Mouse (Mus musculus) megakaryocyte progenitor cell, adult 5-6 weeks (primary cell): ENCODE measurements around the gene Snd1. TPM values are rescaled to one million over a fixed set of nuclear protein-coding genes. Genes with fewer than 3 reads are reported as not detected.

ENCODE experiments used
- ATAC-seq: replicated peaks from 2 replicates; pipeline ENCODE4 v1.8.0; 2016; ENCODE audit warnings: mild to moderate bottlenecking, moderate TSS enrichment, inconsistent platforms; ENCODE audit not compliant: poor library complexity
- total RNA-seq, 2 experiments: library from RNA; stranded (forward) in 1 of 2; stranded (reverse) in 1 of 2; fragments of 157-497, 149-512 nt in 1 of 2; fragments of 200-1000 nt in 1 of 2; gene quantifications; 2 replicates each; pipeline versions ENCODE4 v1.2.3 to v1.2.4; 2015 to 2017

Snd1 gene
- total RNA-seq, 2 experiments from 2014 or later: 85.0 to 177 TPM

DNA sequence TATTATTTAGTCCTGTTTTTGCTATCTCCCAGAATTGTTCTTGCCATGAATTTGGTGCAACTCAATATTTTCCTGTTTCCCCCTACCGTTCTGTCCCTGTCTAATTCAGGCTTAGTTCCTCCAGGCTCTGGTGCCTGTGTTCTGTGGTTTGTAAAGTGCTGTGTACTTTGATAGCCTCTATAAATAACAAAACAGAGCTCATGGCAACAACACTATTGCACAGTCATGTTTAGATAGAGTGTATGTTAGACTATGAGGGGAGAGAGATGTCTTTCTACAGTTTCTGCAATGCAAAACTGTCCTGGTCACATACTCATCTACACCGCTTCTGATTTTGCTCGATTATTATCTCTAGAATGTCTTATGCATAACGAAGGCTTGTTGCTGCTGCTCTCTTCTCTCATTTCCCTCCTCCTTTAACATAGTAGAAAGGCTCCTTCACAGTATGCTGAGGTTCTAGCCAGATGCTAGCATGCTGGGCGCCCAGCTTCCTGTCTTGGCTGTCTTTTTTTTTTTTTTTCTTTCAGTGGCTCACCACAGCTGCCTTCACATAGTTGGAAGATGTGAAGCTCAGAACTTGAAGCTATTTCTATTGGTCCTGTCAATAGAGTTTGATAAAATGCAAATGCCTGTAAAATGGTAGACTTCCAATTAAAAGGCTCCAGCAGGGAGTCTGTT is 113.7 kb downstream of the Snd1 start:
- ATAC-seq: peak; percentile 72

DNA sequence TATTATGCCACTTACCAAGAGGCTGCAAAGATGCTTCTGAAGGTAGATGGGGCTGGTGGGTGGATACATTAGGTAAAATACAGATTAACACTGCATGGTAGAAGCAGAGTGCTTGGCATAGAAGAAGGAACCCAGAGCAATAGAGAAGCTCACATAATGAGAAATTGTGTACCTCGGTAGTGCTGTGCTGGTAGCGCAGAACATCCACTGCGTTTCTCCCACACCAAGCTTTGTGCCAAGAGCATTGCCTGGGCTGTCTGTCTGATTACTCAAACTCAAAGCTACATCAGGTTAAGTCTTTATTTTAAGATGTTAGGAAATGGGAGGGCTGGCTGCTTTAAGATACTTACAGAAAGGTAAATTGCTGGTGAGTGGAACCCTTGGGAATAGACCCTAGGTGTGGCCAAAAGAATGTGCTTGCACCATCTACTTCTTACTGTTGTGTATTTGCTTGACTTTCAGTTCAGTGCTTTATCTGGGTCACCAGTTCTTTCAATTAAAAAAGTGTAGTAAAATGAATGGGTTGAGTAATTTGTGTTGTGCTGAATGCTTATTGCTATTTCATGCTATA is 117.5 kb downstream of the Snd1 start:
- ATAC-seq: no peak

DNA sequence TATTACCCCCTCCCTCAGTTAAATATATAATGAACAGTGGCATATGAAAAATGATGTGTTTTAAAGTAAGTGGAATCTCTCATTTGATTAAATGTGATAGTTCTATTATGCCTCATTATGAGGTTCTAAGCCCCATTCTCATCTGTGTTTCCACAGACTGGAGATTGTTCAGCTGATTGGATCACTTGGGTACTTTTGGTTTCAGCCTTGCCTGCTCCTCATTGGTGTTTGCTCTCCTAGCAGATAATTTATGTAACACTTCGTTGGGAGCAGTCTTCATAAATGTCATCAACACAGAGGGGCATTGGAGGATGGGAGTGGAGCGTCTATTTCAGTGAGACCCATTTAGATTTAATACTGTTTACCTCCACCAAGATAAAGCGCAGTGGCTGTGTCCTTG is 118.8 kb downstream of the Snd1 start:
- ATAC-seq: no peak

DNA sequence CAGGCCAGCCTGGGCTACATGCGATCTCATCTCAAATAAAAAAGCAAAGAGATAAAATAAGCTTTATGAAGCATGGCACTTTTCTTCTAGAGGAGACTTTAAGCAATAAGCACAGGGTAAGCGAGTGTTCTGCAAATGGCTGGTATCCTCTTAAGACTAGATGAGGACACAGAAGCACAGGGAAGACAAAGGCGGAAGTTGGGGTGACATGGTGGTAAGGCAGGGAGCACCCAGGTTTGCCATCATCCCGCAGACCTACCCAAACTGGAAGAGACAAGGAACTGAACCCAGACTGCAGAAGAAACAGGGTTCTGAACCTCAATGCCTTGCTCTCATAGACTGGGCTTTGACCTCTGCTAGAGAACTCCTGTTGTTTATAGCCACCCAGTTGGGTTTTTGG is 119.8 kb downstream of the Snd1 start:
- ATAC-seq: peak; percentile 32; the same call in 1 of the 2 replicates

DNA sequence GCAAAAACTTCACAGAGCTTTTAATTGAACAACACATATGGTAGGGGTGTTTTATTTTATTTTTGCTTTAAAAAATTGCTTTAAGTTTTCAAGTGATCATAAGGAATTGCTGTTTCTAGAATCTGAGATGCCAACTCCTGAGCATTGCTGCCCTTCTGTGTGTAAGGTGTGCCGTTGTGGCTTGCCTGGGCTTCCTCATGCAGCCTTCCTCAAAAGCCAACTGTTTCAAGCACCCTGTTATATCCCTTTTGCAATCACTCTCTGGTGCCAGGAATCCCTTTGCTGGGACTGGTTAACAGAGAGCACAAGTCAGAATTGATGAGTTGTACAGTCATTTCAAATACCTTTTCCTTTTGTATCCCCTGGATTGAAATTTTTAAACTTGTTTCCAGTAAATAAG is 120.3 kb downstream of the Snd1 start:
- peak; percentile 64 for ATAC-seq

DNA sequence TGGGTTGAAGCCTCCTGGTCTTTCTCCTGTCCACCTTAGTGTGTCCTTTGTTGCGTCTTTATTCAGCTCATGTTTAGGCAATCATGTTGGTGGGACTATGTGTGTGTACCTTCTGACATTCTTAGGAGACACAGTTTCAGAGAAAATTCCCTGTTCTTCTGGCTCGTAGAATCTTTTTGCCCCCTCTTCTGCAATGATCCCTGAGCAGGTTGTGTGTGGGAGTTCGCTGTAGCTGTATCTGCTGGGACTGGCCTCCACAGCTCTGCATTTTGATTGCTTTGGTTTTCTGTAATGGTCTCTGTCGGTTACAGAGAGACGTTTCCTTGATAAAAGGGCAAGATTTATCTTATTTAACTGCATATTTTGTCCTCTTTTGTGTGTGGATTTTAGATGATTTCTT is 122.3 kb downstream of the Snd1 start:
- ATAC-seq: no peak

DNA sequence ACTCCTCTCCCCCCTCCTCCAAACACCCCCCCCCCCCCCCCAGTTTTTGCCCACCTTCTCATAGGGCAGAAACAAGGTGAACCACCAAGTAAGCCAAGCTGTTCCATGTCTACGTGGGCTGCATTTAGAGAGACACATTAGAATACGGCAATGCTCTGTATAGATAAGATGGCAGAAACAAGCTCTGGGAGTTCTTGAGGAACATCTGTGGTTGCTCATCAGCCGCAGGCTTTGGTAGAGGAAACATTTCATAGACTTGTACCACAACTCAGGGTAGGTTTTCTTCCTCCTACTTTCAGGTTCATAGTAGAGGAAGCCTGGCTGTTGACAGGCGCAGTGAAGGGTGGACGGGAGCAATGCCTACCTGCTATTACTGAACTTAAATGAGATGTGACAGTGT is 124.2 kb downstream of the Snd1 start:
- peak; percentile 70 for ATAC-seq

DNA sequence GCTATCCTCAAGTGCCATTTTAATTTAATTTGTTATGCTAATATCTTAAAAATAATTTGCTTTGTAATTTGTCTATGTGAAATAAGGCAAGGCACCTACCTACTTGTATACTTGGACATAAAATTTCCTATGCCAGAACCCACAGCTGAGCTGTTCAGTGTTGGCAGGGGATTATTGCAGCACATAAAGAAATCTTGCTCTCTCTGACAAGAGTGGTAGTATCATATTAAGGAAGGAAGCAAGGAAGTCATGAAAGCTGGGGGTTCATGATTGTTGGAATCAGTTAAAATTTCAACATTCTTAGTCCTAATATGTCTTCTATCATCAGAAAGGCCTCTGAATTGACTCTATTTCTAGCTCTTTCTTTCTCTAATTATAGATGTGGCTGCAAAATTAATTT is 125.5 kb downstream of the Snd1 start:
- peak; percentile 47 for ATAC-seq

DNA sequence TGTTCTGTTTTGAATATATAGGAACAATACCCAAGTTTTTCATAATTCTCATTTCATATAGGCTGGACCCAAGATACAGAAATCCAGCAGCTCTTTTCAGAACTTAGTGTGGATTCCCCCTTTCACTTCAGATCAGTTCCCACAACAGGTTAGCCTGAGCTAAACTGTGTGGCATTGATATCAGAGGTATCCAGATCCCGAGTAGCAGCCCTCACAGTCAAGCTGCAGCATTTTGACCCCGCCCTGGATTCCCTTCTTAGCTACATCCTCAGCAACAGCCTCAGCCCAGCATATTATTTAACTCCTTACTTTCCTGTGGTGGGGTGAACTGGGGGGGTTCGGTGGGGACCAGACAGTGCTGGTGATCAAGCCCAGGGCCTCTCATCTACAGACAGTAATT is 128.5 kb downstream of the Snd1 start:
- ATAC-seq: 0 out of 2 replicates have a peak, but pooled peaks have one; percentile 40

DNA sequence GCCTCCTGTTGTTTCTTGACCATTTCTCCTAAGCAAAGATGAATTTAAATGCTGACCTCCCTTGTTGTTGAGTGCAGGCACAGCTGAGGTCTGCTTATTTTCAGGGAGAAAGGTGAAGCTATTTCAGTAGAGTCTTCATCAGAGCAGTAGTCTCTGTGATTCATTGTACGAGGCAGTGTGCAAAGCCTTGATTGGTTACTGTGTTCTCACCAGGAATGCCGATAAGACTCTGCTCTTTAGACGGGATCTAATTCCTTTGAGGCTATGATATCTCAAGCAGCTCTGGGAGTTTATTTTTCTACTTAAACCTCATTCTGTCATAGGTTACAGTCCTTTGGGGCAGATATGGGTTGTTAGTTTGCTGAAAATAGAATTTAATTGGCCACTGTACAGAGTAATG is 128.9 kb downstream of the Snd1 start:
- no peak for ATAC-seq

DNA sequence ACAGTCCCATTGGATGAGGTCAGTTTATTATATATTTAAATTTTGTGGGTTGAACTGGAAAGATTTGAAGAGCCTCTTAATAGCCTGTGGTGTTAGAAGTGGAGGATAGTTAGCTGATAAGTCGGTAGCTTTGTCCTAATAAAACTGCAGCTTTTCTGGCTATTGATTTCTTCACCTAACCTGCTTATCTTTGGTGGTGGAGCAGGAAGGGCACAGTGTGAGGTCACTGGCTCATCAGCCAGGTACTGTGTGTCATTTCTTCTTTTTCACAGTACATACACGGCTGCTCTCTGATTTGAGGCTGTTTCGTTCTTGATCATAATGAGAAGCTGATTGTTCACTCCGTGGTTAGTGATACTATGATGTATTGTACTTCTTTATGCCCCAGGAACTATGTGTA is 134.4 kb downstream of the Snd1 start:
- ATAC-seq: no peak

DNA sequence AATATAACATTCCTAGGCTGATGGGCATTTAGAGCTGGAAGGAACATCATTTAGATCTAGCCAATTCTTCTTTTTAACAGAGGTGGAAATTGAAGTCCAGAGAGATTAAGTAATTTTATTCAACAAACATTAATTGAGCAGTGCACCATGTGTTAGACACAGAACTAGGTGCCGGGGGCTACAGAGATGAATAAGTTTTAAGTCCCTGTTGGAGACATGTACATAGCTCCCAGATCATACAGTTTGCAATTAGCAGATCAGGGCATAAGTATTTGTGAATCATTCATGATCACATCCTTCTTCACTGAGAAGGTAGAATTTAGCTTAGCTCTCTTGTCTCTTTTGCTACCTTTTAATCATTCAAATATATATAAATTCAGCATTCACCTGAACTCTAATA is 135.2 kb downstream of the Snd1 start:
- no peak for ATAC-seq

DNA sequence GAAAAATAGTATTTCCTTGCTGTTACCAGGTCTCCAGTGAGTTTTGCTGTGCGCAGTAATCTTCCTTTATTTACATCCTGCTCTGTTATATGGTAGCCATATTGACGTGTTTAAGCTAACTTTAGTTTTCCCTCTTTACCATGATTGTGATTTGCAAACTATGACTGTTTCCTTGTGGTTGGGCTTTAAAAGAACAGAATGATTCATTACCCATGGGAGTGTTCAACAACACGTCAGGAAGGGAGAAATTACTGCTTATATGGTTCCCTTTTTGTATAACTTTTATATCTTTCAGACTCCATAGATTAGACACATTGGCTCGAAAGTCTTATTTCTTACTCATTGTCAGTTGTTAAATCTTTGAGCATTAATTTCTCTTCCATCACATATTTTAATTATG is 138.5 kb downstream of the Snd1 start:
- ATAC-seq: no peak

DNA sequence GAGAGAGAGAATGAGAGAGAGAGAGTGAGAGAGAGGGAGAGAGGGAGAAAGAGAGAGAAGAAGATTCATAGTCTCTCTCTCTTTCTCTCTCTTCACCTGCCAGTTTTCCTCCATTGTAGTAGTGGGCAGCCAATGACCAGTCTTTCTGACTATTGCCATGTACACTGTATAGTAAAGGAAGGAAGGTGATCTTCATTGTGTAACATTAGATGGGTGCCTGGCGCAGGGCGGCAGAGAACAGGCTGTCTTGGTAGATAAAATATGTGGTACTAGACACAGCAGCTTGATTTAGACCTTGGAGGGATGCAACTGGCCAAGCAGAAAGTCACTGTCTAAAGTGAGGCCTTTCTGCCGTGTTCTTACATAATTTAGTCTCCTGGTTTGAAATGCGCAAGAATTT is 139.9 kb downstream of the Snd1 start:
- ATAC-seq: no peak

DNA sequence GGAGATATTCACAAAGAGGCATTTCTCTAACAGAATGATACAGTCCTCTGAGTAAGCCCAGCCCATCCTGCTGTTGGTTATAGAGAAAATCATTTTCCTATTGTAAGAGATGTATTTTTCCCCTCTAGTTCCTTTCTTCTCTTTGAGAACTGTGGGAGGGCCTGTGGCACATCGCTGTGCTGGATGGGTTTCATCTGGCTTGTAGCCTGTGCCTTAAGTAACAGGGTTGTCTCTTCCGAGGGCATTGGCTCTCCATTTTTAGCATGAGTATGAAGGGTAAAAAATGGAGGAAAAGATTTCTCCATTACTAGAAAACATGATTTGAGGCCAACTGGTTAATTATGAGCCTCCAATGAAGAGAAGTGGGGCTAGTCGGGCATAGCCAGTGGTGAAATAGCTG is 140.5 kb downstream of the Snd1 start:
- ATAC-seq: no peak

DNA sequence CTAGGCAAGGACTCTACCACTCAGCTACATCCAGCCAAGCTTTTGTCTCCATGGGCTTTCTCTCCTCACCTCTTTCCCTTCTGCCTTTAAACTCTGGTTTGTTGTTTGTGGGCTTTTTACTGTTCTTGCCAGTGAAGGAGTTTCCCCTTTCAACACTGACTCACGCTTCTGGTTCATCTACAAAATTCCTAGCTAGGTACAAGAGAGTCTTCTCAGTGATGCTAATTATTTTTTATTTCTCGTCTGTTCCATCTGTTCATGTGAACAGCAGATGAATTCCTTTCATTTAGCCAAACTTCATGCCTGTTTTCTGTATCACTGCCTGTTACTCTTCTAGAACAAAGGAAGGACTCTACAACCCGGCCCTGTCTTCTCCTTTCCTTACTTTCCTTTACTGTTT is 141.0 kb downstream of the Snd1 start:
- ATAC-seq: no peak

DNA sequence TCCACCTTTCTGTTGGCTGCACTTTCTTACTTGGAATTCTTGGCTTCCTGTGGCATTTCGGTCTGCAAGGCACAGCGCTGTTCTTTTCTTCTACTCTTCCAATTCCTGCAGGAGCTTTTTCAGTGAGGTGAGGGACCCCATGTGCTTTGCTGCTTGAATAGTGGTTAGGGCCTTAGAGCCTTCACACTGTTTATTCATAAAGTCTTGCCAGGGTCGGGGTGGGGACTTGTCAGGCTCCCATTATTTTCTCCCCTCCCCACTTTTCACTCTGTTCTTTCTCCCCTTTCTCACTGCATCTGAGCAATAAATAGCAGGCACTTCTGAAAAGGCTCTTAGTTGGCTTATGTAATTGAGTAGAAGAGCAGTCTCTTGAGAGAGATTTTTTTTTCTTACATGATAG is 143.4 kb downstream of the Snd1 start:
- ATAC-seq: no peak

DNA sequence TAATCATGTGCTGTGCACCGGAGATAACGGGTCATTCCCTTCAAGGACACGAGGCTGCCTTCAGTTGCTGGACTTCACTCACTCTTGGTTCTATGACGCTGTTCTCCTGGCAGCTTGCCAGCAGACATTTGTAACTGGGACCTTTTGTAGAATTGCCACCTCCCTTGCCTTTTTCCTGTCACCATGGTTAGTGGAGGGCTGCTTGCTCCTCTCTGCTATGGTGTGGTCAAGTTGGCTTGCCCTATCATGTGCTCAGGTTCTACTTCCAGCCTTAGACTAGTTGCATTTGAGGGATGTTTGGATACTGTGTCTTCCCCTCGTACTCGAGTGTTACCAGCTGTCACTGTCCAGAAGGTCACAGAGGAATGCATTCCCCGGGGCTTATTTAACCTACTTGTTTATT is 143.8 kb downstream of the Snd1 start:
- no peak for ATAC-seq

DNA sequence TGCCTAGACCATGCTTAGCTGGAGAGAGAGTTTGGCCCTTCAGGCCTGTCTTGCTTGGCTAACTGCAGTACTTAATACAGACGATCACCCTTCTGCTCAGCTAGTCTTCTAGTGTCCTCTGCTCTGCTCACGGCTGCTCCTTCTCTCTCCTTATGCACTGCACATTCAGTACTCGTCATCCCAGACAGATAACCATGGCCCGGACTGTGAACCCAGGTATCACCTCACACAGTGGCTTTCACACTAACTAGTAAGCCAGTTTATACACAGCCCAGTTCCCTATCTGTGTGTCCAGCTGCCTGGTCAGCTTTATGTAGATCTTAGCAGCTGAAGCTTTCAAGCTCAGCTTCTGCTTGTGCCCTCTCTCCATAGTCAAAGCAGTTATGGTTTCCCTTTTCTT is 146.5 kb downstream of the Snd1 start:
- ATAC-seq: no peak

DNA sequence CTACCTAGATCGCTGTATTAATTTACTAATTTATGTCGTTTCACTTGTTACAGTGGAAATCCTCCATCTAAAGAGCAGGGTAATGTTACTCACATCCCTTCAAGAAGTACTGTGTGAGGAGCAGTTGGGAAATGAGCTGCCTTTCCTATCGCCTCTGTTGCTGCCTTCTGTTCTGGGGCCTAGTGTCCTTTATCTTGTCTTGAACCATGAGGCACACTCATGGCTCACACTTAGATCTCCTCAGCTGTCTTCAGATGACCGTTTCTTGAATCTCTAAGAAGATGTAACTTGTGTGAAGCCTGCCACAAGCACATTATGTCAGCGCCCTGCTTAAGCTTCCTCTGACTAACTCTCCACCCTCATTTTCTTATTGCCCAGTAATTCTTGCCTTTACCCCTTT is 147.0 kb downstream of the Snd1 start:
- no peak for ATAC-seq

DNA sequence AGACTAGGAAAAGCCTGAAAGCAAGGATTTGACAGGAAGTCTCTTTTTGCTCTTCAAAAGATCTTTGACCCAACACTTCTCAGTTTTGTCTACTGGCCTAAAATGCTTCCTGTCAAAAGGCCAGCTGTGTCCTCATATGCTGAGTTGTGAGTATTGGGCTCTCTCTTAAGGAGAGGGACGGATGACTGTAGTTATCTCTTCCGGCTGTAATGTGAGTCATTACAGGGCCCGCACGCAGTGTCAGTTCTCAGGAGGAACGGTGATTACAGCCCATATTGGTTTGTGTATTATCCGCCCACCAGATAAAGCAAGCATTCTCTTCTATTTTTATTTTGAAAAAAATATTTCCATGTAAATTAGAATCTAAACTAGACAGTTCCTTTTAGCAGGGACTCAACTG is 147.6 kb downstream of the Snd1 start:
- ATAC-seq: peak; percentile 53; the same call in 1 of the 2 replicates

DNA sequence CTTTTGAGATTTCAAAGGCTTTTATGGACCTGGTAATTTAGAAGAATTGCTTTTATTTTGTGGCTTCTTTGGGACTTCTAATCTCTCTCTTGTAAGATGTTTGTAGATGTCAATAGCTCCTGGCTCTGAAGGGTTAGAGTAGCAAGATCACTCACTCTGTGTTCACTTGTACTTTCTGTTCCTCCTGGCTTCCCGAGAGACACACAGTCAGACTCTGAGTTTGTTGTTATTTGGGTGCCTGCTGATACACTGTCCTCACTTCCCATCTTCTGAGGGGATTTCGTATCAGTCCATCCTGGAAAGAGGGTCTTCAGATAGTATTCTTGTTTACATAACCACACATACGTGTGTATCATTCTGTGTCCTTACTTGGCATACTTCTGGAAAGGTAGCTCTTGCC is 148.0 kb downstream of the Snd1 start:
- ATAC-seq: no peak

DNA sequence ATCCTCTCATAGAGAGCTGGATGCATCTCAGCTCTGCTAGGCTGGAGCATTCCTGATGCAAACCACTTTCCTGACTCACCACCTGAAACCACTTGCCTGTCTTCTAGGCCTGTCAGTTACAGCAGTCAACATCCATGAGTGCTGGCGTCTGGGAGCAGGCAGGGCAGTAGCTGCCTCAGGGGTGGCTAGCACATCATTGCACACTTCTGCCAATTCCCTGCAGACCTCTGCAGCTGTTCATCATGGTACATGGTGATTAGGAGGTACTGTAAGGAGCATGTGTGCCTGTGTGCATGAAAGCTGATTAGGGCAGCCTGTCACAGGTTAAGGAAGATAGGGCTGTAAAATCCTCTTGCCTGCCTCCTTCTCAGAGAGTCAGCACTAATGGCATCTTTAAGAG is 153.5 kb downstream of the Snd1 start:
- ATAC-seq: peak; percentile 98
